Mouse (Mus musculus) c-Kit-positive CD71-negative TER-119-negative erythroid progenitor cells, embryonic 14.5 days (primary cell): ENCODE results near the gene Vmn2r42.
"Not testable (repeated sequence)": the region's sequence is repeated elsewhere in the genome, so short reads cannot be mapped to it uniquely, and the experiment has no call there.

Source experiments
- DNase-seq: peaks from one replicate; pipeline ENCODE4 v3.0.0-alpha.2; 2013; ENCODE audit warnings: low read depth

Vmn2r42 gene

DNA sequence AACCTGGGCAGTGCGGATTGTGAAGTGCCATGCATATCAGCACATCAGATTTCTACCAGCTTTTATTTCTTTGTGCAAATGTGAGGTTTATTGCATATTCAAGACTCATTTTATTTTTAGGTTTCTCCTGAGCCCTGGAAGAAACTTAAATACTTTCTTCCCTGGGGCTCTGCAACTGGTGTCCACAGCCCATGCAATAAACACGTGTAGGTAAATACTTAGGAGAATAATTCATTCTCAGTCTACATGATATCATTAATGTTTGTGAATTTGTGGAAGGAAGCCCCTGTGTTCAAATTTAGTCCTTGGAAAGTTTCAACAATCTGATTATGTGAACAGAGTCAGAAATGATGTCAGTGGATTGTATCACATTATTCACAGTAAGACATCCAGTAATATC, at the start of gene Vmn2r42:
Vmn2r42 (minus strand) TSS at position 101 of the 400 bp plus-strand sequence.
- not testable (repeated sequence) for DNase-seq

GRCm38 (mm10) chr7:8161554-8161953, 38.6 kb downstream of the Vmn2r42 start, which contains the start of gene Vmn2r41:
TSS of gene Vmn2r41 (minus strand) at chr7:8161654.
- not testable (repeated sequence) for DNase-seq
